Mouse (Mus musculus): ENCODE measurements around the gene Cacna1a. TPM values are rescaled to one million over a fixed set of nuclear protein-coding genes. Genes with fewer than 3 reads are reported as not detected.

Gene Cacna1a
- total RNA-seq, 1 experiment = 27.4 TPM

GRCm38 (mm10) chr8:84655336-84656190, 267.3 kb downstream of the Cacna1a start:
- Histone ChIP-seq H3K4me1 (ENCODE audit: control insufficient read depth in 2 of 2, insufficient read depth in 2 of 2, low read length in 2 of 2, poor library complexity in 1 of 2) (peaks cover 13 to 14% of the 10 kb centered on the region in 2 experiments), H3K9ac (ENCODE audit: insufficient read depth, low read depth, low read length, poor library complexity, severe bottlenecking) (peak overlapping the region; percentile 89), H3K27ac (ENCODE audit: insufficient read depth, low read depth, low read length, poor library complexity, severe bottlenecking) (peak overlapping the region; percentile 97), H3K9me3 (ENCODE audit: control insufficient read depth, insufficient read depth, low read depth, low read length) (no peaks in the 10 kb centered on the region), H3K4me3 (ENCODE audit: insufficient read depth in 1 of 2, low read depth in 1 of 2, low read length in 2 of 2, poor library complexity in 1 of 2, severe bottlenecking in 1 of 2) (peak overlapping the region; percentile 77 to 83), H3K36me3 (ENCODE audit: control insufficient read depth, insufficient read depth, low read length, poor library complexity, severe bottlenecking) (no peaks in the 10 kb centered on the region)
- TF ChIP-seq ZC3H11A (IDR thresholded peaks at IDR 0.05; ENCODE audit: borderline replicate concordance, low read depth, low read length) (no peak), MAFK (IDR thresholded peaks at IDR 0.05; ENCODE audit: insufficient read depth, low read depth, low read length) (0 out of 2 replicates have a peak, but pooled peaks have one; percentile 15), HCFC1 (IDR thresholded peaks at IDR 0.05; ENCODE audit: borderline replicate concordance, insufficient read depth, low read length) (no peak), ZNF384 (IDR thresholded peaks at IDR 0.05; ENCODE audit: low read depth, low read length) (0 out of 2 replicates have a peak, but pooled peaks have one; percentile 34), CHD2 (IDR thresholded peaks at IDR 0.05; ENCODE audit: low read depth, low read length) (no peak)
- in situ Hi-C loops (cut with MboI; ENCODE audit: low sequenced_read_pairs in 2 of 2, unreplicated experiment in 2 of 2) = no loop called here
- no peak for DNase-seq (ENCODE audit: low read depth, low spot score)

- DNase-seq (ENCODE audit: low read depth, low spot score) = no peak
- TF ChIP-seq CHD2 (IDR thresholded peaks at IDR 0.05; ENCODE audit: low read depth, low read length) = no peak
- no peak for TF ChIP-seq MAFK (IDR thresholded peaks at IDR 0.05; ENCODE audit: insufficient read depth, low read depth, low read length)
- no peak for TF ChIP-seq ZC3H11A (IDR thresholded peaks at IDR 0.05; ENCODE audit: borderline replicate concordance, low read depth, low read length)
- no peak for TF ChIP-seq HCFC1 (IDR thresholded peaks at IDR 0.05; ENCODE audit: borderline replicate concordance, insufficient read depth, low read length)
- TF ChIP-seq ZNF384 (IDR thresholded peaks at IDR 0.05; ENCODE audit: low read depth, low read length) = no peak
- peak overlapping the region; percentile 97 for H3K27ac ChIP-seq (ENCODE audit: insufficient read depth, low read depth, low read length, poor library complexity, severe bottlenecking)
- H3K4me3 ChIP-seq (ENCODE audit: insufficient read depth in 1 of 2, low read depth in 1 of 2, low read length in 2 of 2, poor library complexity in 1 of 2, severe bottlenecking in 1 of 2) = peak overlapping the region; percentile 77 to 83
- peaks cover 11 to 14% of the 10 kb centered on the region in 2 experiments for H3K4me1 ChIP-seq (ENCODE audit: control insufficient read depth in 2 of 2, insufficient read depth in 2 of 2, low read length in 2 of 2, poor library complexity in 1 of 2)
- no peaks in the 10 kb centered on the region for H3K9me3 ChIP-seq (ENCODE audit: control insufficient read depth, insufficient read depth, low read depth, low read length)
- H3K9ac ChIP-seq (ENCODE audit: insufficient read depth, low read depth, low read length, poor library complexity, severe bottlenecking) = peak overlapping the region; percentile 89
- H3K36me3 ChIP-seq (ENCODE audit: control insufficient read depth, insufficient read depth, low read length, poor library complexity, severe bottlenecking) = no peaks in the 10 kb centered on the region
- in situ Hi-C loops (cut with MboI; ENCODE audit: low sequenced_read_pairs in 2 of 2, unreplicated experiment in 2 of 2) = no loop called here
These were observed 267.9 kb downstream of the Cacna1a start for GRCm38 (mm10) chr8:84656191-84656525.

GRCm38 (mm10) chr8:84656641-84657126, 268.4 kb downstream of the Cacna1a start:
- peaks cover 9 to 14% of the 10 kb centered on the region in 2 experiments for H3K4me1 ChIP-seq (ENCODE audit: control insufficient read depth in 2 of 2, insufficient read depth in 2 of 2, low read length in 2 of 2, poor library complexity in 1 of 2)
- H3K9ac ChIP-seq (ENCODE audit: insufficient read depth, low read depth, low read length, poor library complexity, severe bottlenecking) = peak overlapping the region; percentile 89
- in situ Hi-C loops (cut with MboI; ENCODE audit: low sequenced_read_pairs in 2 of 2, unreplicated experiment in 2 of 2) = no loop called here
- no peaks in the 10 kb centered on the region for H3K9me3 ChIP-seq (ENCODE audit: control insufficient read depth, insufficient read depth, low read depth, low read length)
- no peak for DNase-seq (ENCODE audit: low read depth, low spot score)
- TF ChIP-seq MAFK (IDR thresholded peaks at IDR 0.05; ENCODE audit: insufficient read depth, low read depth, low read length) = no peak
- no peak for TF ChIP-seq HCFC1 (IDR thresholded peaks at IDR 0.05; ENCODE audit: borderline replicate concordance, insufficient read depth, low read length)
- TF ChIP-seq ZNF384 (IDR thresholded peaks at IDR 0.05; ENCODE audit: low read depth, low read length) = no peak
- no peak for TF ChIP-seq CHD2 (IDR thresholded peaks at IDR 0.05; ENCODE audit: low read depth, low read length)
- TF ChIP-seq ZC3H11A (IDR thresholded peaks at IDR 0.05; ENCODE audit: borderline replicate concordance, low read depth, low read length) = no peak
- peak overlapping the region; percentile 97 for H3K27ac ChIP-seq (ENCODE audit: insufficient read depth, low read depth, low read length, poor library complexity, severe bottlenecking)
- H3K4me3 ChIP-seq (ENCODE audit: insufficient read depth in 1 of 2, low read depth in 1 of 2, low read length in 2 of 2, poor library complexity in 1 of 2, severe bottlenecking in 1 of 2) = peak overlapping the region; percentile 77 to 83
- H3K36me3 ChIP-seq (ENCODE audit: control insufficient read depth, insufficient read depth, low read length, poor library complexity, severe bottlenecking) = peaks cover 4% of the 10 kb centered on the region

- Histone ChIP-seq H3K36me3 (ENCODE audit: control insufficient read depth, insufficient read depth, low read length, poor library complexity, severe bottlenecking) (peaks cover 9% of the 10 kb centered on the region), H3K9me3 (ENCODE audit: control insufficient read depth, insufficient read depth, low read depth, low read length) (no peaks in the 10 kb centered on the region), H3K4me3 (ENCODE audit: insufficient read depth in 1 of 2, low read depth in 1 of 2, low read length in 2 of 2, poor library complexity in 1 of 2, severe bottlenecking in 1 of 2) (peak overlapping the region; percentile 77 to 83), H3K27ac (ENCODE audit: insufficient read depth, low read depth, low read length, poor library complexity, severe bottlenecking) (peak overlapping the region; percentile 97), H3K9ac (ENCODE audit: insufficient read depth, low read depth, low read length, poor library complexity, severe bottlenecking) (peak overlapping the region; percentile 89; the same call in 1 of the 2 replicates), H3K4me1 (ENCODE audit: control insufficient read depth in 2 of 2, insufficient read depth in 2 of 2, low read length in 2 of 2, poor library complexity in 1 of 2) (peaks cover 9 to 14% of the 10 kb centered on the region in 2 experiments)
- DNase-seq (ENCODE audit: low read depth, low spot score) = no peak
- in situ Hi-C loops (cut with MboI; ENCODE audit: low sequenced_read_pairs in 2 of 2, unreplicated experiment in 2 of 2) = no loop called here
- TF ChIP-seq MAFK (IDR thresholded peaks at IDR 0.05; ENCODE audit: insufficient read depth, low read depth, low read length) (no peak), CHD2 (IDR thresholded peaks at IDR 0.05; ENCODE audit: low read depth, low read length) (no peak)
These were observed 269.0 kb downstream of the Cacna1a start for GRCm38 (mm10) chr8:84657203-84657602.

Data from ES-E14 (cell line).